8 mouse cellular contexts compared by ENCODE assay signal in genomic region chr7:25248846-25249313, GRCm38 (mm10). TPM values are rescaled to one million over a fixed set of nuclear protein-coding genes. Genes with fewer than 3 reads are reported as not detected.
DNase-seq lines count a peak whose midpoint lies in the region; ATAC-seq and TF ChIP-seq lines count a peak whose summit lies in the region.

No protein-coding gene starts in this region.

- TF ChIP-seq POLR2A in lung, adult 2 months (IDR thresholded peaks at IDR 0.05; ENCODE audit: borderline replicate concordance, extremely low read depth, low read depth, low read length): peak; percentile 22; the same call in 1 of the 2 replicates

- TF ChIP-seq EP300 in heart, postnatal 0 days (IDR thresholded peaks at IDR 0.05; ENCODE audit: low read depth): no peak
- no peak for TF ChIP-seq EP300 in liver, embryonic 14.5 days (IDR thresholded peaks at IDR 0.05; ENCODE audit: low read depth)

- no peaks in the 10 kb centered on the region for H3K27me3 ChIP-seq in heart, postnatal 0 days (ENCODE audit: control insufficient read depth, insufficient read depth, low read length)
- no peaks in the 10 kb centered on the region for H3K27me3 ChIP-seq in liver, embryonic 14.5 days (ENCODE audit: control insufficient read depth, insufficient read depth, low read length)

- under 1% methylated on average over 24 of the region's 25 CpGs for WGBS in lung, adult 2 months
- under 1% methylated on average over 24 of the region's 25 CpGs for WGBS in heart, postnatal 0 days
- WGBS in liver, embryonic 14.5 days (ENCODE audit: insufficient replicate concordance): under 1% methylated on average over 24 of the region's 25 CpGs

- H3K9ac ChIP-seq in heart, postnatal 0 days (replicated peaks; ENCODE audit: low read depth, low read length): peak overlapping the region; percentile 90
- peak overlapping the region; percentile 84 for H3K9ac ChIP-seq in liver, embryonic 14.5 days (replicated peaks)

- peaks cover 19% of the 10 kb centered on the region for H3K4me1 ChIP-seq in lung, adult 2 months (ENCODE audit: control insufficient read depth, insufficient read depth, low read length)
- H3K4me1 ChIP-seq in heart, postnatal 0 days (ENCODE audit: control insufficient read depth, insufficient read depth): peaks cover 33% of the 10 kb centered on the region
- peaks cover 14 to 20% of the 10 kb centered on the region in 2 experiments for H3K4me1 ChIP-seq in liver, embryonic 14.5 days (replicated peaks; ENCODE audit: control insufficient read depth in 2 of 2, insufficient read depth in 2 of 2, low read length in 1 of 2)

- peak overlapping the region; percentile 97 for H3K27ac ChIP-seq in heart, postnatal 0 days (ENCODE audit: low read depth)
- H3K27ac ChIP-seq in liver, embryonic 14.5 days: peak overlapping the region; percentile 28; the same call in 1 of the 2 replicates

- ATAC-seq in heart, postnatal 0 days (ENCODE audit: insufficient read depth, low read depth): peak; percentile 1; the same call in 1 of the 2 replicates
- ATAC-seq in liver, embryonic 14.5 days (ENCODE audit: insufficient read depth): peak; percentile 7; the same call in 1 of the 2 replicates

- TF ChIP-seq CTCF in lung, adult 2 months (IDR thresholded peaks at IDR 0.05; ENCODE audit: insufficient read depth, low read length): no peak
- TF ChIP-seq CTCF in heart, postnatal 0 days (IDR thresholded peaks at IDR 0.05; ENCODE audit: low read depth): no peak
- TF ChIP-seq CTCF in liver, embryonic 14.5 days (IDR thresholded peaks at IDR 0.05; ENCODE audit: low read depth): no peak

- no peaks in the 10 kb centered on the region for H3K9me3 ChIP-seq in heart, postnatal 0 days (replicated peaks; ENCODE audit: control insufficient read depth, low read length)
- no peaks in the 10 kb centered on the region for H3K9me3 ChIP-seq in liver, embryonic 14.5 days (ENCODE audit: control insufficient read depth, low read length)

- peak overlapping the region; percentile 90 for H3K4me2 ChIP-seq in heart, postnatal 0 days (ENCODE audit: low read depth, low read length)
- peak overlapping the region; percentile 99 for H3K4me2 ChIP-seq in liver, embryonic 14.5 days (ENCODE audit: low read depth)

- DNase-seq in lung, adult 2 months: no peak
- DNase-seq in lung, adult 18-20 months: no peak
- peak; percentile 73 for DNase-seq in cerebellum, adult 9-10 months
- DNase-seq in heart, postnatal 0 days (ENCODE audit: low spot score): peak; percentile 44
- DNase-seq in liver, embryonic 14.5 days (ENCODE audit: low read depth in 3 of 3, low spot score in 3 of 3): no peak
- DNase-seq in retina, postnatal 1 day: no peak
- DNase-seq in layer of hippocampus, adult 9-10 months (ENCODE audit: low spot score): no peak
- no peak for DNase-seq in layer of hippocampus, postnatal 14 days (ENCODE audit: low spot score in 2 of 2)

- H3K36me3 ChIP-seq in heart, postnatal 0 days (replicated peaks; ENCODE audit: control insufficient read depth, insufficient read depth, low read length): peaks cover 20% of the 10 kb centered on the region
- no peaks in the 10 kb centered on the region for H3K36me3 ChIP-seq in liver, embryonic 14.5 days (replicated peaks; ENCODE audit: control insufficient read depth, insufficient read depth, low read depth)

- peak overlapping the region; percentile 74 for H3K4me3 ChIP-seq in lung, adult 2 months (replicated peaks; ENCODE audit: extremely low read depth, low read depth, low read length)
- peak overlapping the region; percentile 89 for H3K4me3 ChIP-seq in heart, postnatal 0 days (ENCODE audit: low read depth, low read length)
- peak overlapping the region; percentile 65 to 74 for H3K4me3 ChIP-seq in liver, embryonic 14.5 days (ENCODE audit: insufficient read depth in 1 of 2, low read depth in 2 of 2, low read length in 2 of 2)

RNA-seq across cellular contexts. Expression of gene Erf, which starts 1.7 kb away (rescaled TPM):
- polyA plus RNA-seq in lung, adult 2 months (2012; rRNA removed): 41.1 and 51.4 TPM in 2 replicates
- 41.4 and 66.8 TPM in 2 replicates for total RNA-seq in heart, postnatal 0 days (2014; rRNA removed; ENCODE audit: low replicate concordance)
- 6.5 and 7.0 TPM in 2 replicates for polyA plus RNA-seq in heart, postnatal 0 days (2015; fragmentation: Nextera tagmentation; extraction: Ambion mirVana)
- 8.5 and 9.8 TPM in 2 replicates for polyA plus RNA-seq in liver, embryonic 14.5 days (2012; rRNA removed)
- polyA plus RNA-seq in liver, embryonic 14.5 days (2014; fragmentation: Nextera tagmentation; extraction: Ambion mirVana): 5.1 and 5.3 TPM in 2 replicates
- total RNA-seq in layer of hippocampus, postnatal 14 days (2021): 10 to 100 TPM; 41.0 to 47.2 TPM

RNA-seq across cellular contexts. Expression of gene Gsk3a, which starts 11.2 kb away (rescaled TPM):
- polyA plus RNA-seq in lung, adult 2 months (2012; rRNA removed): 104 and 116 TPM in 2 replicates
- 62.1 and 64.7 TPM in 2 replicates for total RNA-seq in heart, postnatal 0 days (2014; rRNA removed; ENCODE audit: low replicate concordance)
- polyA plus RNA-seq in heart, postnatal 0 days (2015; fragmentation: Nextera tagmentation; extraction: Ambion mirVana): 5.3 and 5.9 TPM in 2 replicates
- 48.6 and 55.6 TPM in 2 replicates for polyA plus RNA-seq in liver, embryonic 14.5 days (2012; rRNA removed)
- 8.4 and 8.9 TPM in 2 replicates for polyA plus RNA-seq in liver, embryonic 14.5 days (2014; fragmentation: Nextera tagmentation; extraction: Ambion mirVana)
- 100 to 1,000 TPM; 184 to 190 TPM for total RNA-seq in layer of hippocampus, postnatal 14 days (2021)

RNA-seq across cellular contexts. Expression of gene Cic, which starts 18.6 kb away (rescaled TPM):
- polyA plus RNA-seq in lung, adult 2 months (2012; rRNA removed): 96.1 and 107 TPM in 2 replicates
- total RNA-seq in heart, postnatal 0 days (2014; rRNA removed; ENCODE audit: low replicate concordance): 57.2 and 63.0 TPM in 2 replicates
- 15.7 and 16.9 TPM in 2 replicates for polyA plus RNA-seq in heart, postnatal 0 days (2015; fragmentation: Nextera tagmentation; extraction: Ambion mirVana)
- polyA plus RNA-seq in liver, embryonic 14.5 days (2012; rRNA removed): 14.0 and 14.8 TPM in 2 replicates
- polyA plus RNA-seq in liver, embryonic 14.5 days (2014; fragmentation: Nextera tagmentation; extraction: Ambion mirVana): 9.7 and 12.3 TPM in 2 replicates
- total RNA-seq in layer of hippocampus, postnatal 14 days (2021): 100 to 1,000 TPM; 209 to 228 TPM

RNA-seq across cellular contexts. Expression of gene Zfp526, which starts 27.7 kb away (rescaled TPM):
- polyA plus RNA-seq in lung, adult 2 months (2012; rRNA removed): 18.0 and 18.4 TPM in 2 replicates
- 6.6 and 6.8 TPM in 2 replicates for total RNA-seq in heart, postnatal 0 days (2014; rRNA removed; ENCODE audit: low replicate concordance)
- 1.2 and 1.4 TPM in 2 replicates for polyA plus RNA-seq in heart, postnatal 0 days (2015; fragmentation: Nextera tagmentation; extraction: Ambion mirVana)
- polyA plus RNA-seq in liver, embryonic 14.5 days (2012; rRNA removed): 4.6 and 4.9 TPM in 2 replicates
- 2.1 TPM in 2 replicates for polyA plus RNA-seq in liver, embryonic 14.5 days (2014; fragmentation: Nextera tagmentation; extraction: Ambion mirVana)
- total RNA-seq in layer of hippocampus, postnatal 14 days (2021): 10 to 100 TPM in 1 of 2 experiments, 1 to 10 TPM in 1; 9.0 to 10.2 TPM

RNA-seq across cellular contexts. Expression of gene Dedd2, which starts 28.5 kb away (rescaled TPM):
- polyA plus RNA-seq in lung, adult 2 months (2012; rRNA removed): 37.6 and 42.4 TPM in 2 replicates
- total RNA-seq in heart, postnatal 0 days (2014; rRNA removed; ENCODE audit: low replicate concordance): 20.5 and 33.8 TPM in 2 replicates
- polyA plus RNA-seq in heart, postnatal 0 days (2015; fragmentation: Nextera tagmentation; extraction: Ambion mirVana): 9.5 and 11.0 TPM in 2 replicates
- polyA plus RNA-seq in liver, embryonic 14.5 days (2012; rRNA removed): 26.9 and 27.9 TPM in 2 replicates
- 20.8 and 22.7 TPM in 2 replicates for polyA plus RNA-seq in liver, embryonic 14.5 days (2014; fragmentation: Nextera tagmentation; extraction: Ambion mirVana)
- 10 to 100 TPM; 24.9 to 25.6 TPM for total RNA-seq in layer of hippocampus, postnatal 14 days (2021)

Comparison
In these comparisons a context has a peak if more than half of its experiments do, and no peak if none do; other contexts are left out.
1. DNase-seq: peak in cerebellum, adult 9-10 months (single experiment) and heart, postnatal 0 days (single experiment); none in lung, adult 2 months (single experiment), lung, adult 18-20 months (0 of 2), liver, embryonic 14.5 days (0 of 3), retina, postnatal 1 day (single experiment), layer of hippocampus, adult 9-10 months (single experiment) and layer of hippocampus, postnatal 14 days (0 of 2).
2. Peak in every context shown above with its lines, with median percentiles within 50 percentile points of each other: H3K4me3 ChIP-seq.